Mouse (Mus musculus) erythroid progenitor cell, adult 5-6 weeks (primary cell): ENCODE measurements around the gene Ppp1r9b. TPM values are rescaled to one million over a fixed set of nuclear protein-coding genes. Genes with fewer than 3 reads are reported as not detected.
A peak's percentile ranks its signal among the peaks of the same experiment; 100 is the strongest.

Experiments
- ATAC-seq: replicated peaks from 2 replicates; pipeline ENCODE4 v1.8.0; 2016; ENCODE audit warnings: moderate number of reproducible peaks, mild to moderate bottlenecking, moderate TSS enrichment, inconsistent platforms; ENCODE audit not compliant: poor library complexity, low FRiP score, severe bottlenecking
- total RNA-seq, 2 experiments: library from RNA; stranded (forward) in 1 of 2; stranded (reverse) in 1 of 2; fragments of 150-400 nt in 1 of 2; fragments of 186-747, 209-891 nt in 1 of 2; gene quantifications; 2 replicates each; pipeline versions ENCODE4 v1.2.3 to v1.2.4; 2015 to 2017; ENCODE audit warnings: low replicate concordance in 2 of 2

Gene Ppp1r9b
- total RNA-seq, 2 experiments from 2014 or later: 59.5 to 125 TPM

DNA sequence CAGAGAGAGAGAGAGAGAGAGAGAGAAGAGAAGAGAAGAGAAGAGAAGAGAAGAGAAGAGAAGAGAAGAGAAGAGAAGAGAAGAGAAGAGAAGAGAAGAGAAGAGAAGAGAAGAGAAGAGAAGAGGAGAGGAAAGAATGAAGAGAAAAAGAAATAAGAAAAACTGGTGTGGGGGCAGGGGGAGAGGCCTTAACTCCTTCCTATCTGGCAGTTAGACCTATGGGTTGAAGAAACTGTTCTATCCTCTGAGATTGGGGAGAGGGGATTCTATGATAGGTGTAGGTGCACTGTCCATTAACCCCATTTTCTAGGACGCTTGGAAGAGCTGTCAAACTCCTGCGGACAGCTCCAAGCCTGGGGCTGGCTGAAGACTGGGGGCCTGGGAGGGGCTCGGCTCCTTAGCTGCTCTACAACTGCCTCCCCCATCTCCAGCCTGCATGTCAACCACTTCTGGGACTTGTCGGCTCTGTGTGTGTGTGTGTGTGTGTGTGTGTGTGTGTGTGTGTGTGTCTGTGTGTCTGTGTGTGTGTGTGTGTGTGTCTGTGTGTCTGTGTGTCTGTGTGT, 20.1 kb downstream of the Ppp1r9b start:
- ATAC-seq: peak; percentile 25; the same call in 1 of the 2 replicates

DNA sequence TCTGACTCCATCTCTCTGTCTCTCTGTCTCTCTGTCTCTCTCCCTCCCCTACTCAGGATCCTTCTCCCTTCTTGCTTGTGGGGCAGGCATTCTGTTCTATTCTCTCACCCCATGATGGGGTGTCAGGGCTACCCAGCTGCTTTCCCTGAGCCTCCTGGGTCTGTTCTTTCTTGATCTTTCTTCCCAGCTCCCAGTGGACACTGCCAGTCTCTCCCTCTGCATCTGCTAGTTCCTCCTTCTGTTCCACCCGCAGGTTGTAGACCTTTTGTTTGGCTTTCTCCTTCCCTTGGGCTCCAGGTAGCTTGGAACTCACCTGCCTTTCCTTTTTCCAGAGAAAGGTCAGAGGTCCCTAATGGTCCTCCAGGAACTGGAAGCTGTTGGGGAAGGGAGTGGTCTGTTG, 20.6 kb downstream of the Ppp1r9b start:
- ATAC-seq: 0 out of 2 replicates have a peak, but pooled peaks have one; percentile 1

DNA sequence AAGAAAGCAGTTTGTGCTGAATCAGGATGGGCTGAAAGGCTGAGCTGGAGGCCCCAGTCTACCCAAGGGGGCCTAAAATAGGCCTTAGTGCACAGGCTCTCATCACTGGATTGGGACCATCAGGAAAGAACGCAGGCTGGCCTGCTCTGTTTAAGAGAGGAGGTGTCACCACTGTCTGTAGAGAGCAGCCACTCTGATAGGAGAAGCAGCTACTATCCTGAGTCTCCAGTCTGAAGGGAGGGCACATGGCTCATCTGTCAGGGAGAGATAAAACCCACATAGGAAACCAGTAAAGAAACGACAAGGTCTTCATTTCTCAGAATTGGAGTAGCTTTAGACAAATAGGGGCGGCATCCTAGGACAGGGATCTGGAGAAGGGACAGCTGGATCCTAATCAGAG, 21.2 kb downstream of the Ppp1r9b start:
- peak; percentile 80 for ATAC-seq

DNA sequence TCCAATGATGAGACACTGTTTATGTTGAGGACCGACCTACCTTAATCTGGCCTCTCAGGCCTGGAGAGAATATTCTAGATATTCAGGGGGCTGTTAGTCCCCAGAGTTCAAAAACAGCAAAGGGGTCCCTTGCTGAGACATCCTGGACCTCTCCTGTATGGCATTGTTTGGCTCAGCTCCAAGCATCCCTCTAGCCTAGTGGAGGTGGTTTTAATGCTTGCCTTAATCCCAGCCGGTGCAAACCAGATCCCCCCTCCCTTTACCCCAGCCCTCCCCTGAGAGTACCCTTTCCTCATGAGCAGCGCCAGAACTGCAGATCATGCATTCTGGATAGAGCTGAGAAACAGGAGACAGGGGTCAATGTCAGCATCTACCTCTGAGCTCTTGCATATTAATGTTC, 21.7 kb downstream of the Ppp1r9b start:
- ATAC-seq: no peak

DNA sequence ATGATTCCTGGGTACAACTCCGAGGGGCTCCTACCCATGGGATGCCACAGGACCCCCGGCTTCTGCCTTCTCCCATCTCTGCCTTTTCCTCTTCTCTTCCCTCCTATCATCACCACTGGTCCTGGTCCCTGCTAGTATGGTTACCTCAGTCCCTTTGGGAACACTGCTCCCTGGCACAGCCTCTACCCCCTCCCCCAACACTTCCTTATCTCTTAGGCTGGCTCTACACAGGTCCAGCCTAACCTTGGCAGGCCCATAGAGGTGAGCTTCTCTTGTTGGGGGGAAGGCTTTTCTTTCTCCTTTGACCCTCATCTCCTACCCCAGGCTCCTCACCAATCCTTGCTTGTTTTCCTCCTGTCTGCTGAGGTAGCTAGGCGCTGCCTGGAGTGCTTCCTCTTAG, 24.6 kb downstream of the Ppp1r9b start:
- no peak for ATAC-seq

DNA sequence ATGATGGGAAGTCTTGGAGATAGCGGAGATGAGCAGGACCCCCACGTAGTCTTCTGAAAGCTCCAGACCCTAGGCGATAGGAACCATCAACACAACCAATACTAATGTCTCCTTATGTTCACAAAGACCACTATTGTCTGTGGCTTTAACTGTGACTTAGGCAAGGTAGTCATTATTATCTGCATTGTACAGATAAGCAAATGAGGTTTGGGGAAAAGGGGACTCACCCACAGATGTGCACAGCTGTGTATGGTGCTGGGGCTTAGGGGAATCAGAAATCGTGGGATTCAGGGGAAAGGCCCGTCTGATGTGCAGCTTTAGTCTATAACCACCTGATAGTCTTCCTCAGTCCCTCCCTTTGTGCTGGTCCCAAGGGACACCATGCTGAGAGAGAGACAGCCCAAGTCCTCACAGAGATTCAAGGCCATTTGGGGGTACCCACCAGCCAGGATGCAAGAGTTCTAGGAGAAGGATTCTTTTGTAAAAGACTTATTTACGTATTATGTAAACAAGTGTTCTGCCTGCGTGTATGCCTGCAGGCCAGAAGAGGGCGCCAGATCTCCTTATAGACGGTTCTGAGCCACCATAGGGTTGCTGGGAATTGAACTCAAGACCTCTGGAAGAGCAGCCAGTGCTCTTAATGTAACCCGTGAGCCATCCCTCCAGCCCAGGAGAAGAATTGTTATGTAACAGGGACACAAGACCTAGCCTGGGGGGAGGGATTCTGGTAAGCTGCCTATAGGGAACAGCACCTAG, 31.6 kb downstream of the Ppp1r9b start:
- no peak for ATAC-seq

DNA sequence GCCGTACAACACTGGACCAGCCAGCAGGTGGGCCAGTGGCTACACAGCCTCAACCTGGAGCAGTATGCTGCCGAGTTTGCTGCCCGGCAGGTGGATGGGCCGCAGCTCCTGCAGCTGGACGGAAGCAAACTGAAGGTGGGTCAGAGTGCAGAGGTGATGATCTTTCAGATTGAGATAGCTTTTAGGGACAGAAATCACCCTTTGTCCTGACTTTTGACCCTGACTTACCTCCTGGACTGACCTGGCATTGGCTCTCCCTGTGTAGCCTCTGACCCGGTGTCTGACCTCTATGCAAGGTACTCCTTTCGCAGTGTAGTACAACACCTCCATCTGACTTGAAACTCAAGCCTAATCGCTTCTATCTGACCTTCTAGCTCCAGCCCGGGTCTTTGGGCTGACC, 32.6 kb downstream of the Ppp1r9b start:
- no peak for ATAC-seq

DNA sequence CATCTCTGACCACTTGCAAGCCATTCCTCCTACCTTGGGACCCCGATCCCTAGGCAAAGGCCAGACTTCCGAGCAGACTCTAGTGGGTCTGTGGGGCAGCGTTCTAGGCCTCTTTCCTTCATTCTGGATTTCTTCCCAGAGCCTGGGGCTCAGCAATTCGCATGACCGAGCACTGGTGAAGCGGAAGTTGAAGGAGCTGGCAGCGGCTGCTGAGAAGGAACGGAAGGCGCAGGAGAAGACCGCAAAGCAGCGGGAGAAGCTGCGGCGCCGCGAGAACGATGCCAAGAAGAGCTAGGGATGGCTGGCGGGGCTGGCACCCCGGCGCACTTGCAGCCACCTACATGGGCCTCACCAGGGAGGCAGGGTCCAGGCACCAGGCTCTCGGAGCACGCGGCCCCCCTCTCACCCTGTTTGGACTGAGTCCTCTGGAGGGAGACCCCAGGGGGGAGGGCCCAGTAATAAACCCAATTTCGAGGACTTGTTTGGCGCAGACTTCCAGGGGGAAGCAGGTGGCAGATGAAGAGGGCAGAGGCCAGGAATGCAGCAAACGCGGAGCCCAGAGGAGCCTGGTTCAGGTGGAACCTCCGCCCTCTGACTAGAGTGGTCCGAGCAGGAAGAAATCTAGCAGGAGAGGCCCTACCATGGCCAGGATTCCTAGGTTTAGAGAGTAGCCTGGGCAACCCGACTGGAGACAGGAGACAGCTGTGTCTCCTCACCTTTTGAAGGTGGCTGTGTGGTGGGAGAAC, 33.8 kb downstream of the Ppp1r9b start:
- ATAC-seq: no peak

DNA sequence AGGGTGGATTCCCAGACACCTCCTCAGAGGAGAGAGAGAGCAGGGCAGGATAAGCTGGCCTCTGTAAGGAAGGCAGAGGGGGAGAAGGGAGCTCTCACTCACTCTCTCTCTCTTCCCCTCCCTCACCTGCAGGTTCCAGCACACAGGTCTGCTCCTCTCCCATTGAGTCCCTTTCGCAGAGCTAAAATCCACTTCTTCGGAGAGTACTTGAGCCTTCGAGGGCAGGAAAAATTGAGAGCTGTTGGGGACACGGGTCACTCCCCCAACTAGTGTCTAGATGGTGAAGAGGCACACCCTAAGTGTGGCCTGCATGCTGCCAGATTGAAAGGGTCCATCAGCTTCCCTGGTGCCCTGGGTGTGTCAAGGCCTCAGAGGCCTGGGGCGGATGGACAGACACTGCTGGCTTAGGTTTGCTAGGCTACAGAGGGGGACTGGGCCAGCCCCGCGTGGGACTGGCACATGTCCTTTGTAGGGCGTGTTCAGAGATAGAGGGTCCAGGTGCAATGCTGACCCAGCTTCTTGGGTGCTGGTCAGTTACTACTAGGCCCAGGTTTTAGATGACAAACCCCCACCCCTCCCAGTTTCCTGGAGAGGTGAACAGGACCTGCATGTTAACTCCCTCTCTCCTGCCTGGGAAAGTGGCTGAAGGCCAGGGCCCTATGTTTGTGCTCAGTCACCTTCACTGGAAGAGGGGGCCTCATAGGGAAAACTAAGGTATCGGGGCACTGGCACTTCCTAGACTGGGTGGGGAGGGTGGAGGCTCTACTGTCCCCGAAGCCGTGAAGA, 34.6 kb downstream of the Ppp1r9b start:
- ATAC-seq: no peak

DNA sequence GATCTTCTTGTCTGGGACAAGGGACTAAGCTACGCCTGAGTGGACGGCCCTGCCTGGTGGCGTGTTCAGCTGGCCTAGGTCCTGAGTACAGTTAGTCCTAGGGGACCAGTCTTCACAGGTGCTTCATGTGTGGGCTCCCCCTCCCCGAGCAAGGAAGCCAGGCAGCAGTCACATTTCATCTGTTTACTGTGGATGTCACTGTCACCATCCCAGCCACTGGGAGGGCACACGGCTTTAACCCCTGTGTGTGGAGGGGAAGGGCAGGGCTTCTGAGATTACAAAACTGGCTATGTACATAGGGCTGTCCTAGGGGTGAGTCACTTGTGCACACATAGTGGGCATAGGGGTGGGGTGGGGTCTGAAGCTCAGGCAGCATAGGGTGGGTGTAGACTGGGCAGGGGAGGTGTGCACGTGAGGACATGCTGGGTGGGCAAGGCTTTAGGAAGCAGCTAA, 35.3 kb downstream of the Ppp1r9b start:
- no peak for ATAC-seq

DNA sequence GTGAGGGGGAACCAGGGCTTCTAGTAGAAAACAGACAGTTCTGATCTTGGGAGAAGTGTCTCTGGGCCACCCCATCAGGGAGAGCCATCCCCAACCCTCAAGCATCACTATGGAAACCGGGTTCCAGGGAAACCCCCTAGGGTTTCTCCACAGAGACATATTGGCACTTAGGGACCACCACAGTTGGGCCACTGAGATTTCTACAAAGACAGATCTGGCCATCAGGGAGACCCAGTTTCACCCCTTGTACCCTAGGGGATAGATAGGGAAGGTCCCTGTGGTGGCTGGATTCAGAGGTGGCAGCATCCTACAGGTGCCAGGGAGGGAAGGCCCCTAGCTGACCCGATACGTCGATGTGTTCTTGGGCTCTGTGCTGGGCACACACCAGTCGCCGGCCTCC, 36.0 kb downstream of the Ppp1r9b start:
- no peak for ATAC-seq

DNA sequence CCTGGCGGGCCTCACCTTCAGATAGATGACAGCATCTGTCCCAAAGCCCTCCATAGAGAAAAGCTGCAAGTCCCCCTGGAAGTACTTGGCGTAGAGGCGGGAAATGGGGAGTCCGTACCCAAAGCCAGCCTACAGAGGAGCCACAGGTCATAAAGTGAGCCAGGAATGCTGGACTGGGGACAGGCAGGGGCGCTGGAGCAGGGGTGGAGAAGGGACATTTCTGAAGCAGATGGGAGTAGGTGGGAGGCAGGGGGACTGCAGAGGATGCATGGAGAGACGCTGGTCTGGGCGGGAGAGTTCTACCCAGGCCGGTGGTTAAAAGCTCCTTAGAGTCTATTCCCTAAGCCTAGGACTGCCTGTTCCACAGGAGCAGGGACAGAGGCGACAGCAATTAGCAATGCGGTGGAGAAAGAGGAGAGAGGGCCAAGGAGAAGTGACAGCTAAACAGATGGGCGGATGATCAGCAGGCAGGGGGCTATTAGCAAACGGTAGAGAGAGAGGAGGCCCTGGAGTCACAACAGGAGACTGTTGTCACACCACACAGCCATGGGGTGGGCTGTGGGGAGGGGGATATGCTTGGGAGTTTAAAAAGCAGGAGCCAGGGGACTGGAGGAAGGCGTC, 37.1 kb downstream of the Ppp1r9b start:
- ATAC-seq: no peak

DNA sequence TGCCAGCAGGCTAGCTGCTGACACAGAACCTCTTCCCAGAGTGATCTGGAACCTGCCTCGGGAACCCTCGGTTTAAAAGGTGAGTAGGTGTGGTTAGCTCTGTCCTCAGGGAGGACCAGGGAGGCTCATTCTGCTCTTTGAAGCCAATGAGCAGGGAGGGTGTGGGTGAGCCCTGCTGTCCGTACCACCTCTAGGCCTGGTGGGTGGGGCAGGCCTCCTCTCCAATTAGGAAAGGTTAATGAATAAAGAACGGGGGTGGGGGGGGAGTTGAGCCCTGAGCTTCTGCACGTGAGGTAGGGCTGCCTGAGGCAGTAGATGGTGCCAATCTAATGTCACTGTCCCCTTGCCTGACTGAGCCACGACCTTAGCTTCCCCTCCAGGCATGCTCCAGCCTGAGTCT, 42.1 kb downstream of the Ppp1r9b start:
- ATAC-seq: no peak

DNA sequence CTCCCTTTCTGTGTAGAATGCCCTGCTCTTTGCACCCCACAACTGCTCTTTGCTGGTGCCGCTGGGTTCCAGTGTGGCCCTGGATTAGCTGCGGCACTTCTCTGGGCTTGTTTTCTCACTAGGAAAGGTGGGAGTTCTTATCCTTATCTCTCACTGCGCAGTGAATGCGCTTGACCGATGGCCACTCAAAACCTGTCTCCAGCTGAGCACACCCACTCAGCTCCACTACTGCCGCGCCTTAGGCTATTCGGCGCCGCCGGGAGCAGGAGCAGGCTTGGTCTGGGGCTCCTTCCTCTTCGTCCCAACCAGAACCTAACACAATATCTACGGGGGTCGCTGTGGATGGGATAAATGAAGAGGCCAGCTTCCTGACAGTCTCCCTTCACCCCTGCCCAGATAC, 42.8 kb downstream of the Ppp1r9b start:
- no peak for ATAC-seq

DNA sequence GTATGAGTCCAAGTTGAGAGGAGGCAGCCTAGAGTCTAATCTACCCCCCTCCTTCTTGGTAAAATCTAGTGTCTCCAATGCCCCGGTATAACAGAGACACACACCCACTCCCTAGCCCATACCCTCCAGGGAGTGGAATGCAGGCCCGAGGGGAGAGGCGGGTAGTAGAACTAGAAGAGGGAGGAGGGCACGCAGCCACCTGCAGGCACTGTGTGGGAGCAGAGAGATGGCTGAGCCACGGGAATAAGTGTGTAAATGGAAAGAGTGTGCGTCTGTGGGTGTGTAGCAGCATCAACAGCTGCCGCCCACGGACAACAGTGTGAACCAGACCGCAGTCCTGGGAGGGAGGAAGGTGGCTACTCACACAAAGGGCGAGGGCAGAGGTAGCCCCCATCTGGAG, 44.1 kb downstream of the Ppp1r9b start:
- no peak for ATAC-seq

DNA sequence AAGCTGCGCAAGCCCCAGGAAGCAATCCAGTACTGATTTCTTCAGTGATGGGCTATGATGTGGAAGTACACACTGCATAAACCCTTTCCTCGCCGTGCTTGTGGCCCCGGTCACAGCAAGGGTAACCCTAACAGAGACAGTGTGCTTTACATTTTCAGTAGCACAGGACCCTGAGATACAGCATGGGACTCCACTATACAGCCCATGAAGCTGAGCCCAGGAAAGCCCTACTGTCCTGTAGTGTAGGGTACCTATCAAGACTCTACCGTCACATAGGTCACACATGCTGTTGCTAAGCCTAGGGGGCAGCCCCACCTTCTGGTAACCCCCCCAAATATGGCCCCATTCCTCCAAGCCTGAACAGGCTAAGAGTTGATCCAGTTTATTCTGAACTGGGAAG, 45.7 kb downstream of the Ppp1r9b start:
- no peak for ATAC-seq

DNA sequence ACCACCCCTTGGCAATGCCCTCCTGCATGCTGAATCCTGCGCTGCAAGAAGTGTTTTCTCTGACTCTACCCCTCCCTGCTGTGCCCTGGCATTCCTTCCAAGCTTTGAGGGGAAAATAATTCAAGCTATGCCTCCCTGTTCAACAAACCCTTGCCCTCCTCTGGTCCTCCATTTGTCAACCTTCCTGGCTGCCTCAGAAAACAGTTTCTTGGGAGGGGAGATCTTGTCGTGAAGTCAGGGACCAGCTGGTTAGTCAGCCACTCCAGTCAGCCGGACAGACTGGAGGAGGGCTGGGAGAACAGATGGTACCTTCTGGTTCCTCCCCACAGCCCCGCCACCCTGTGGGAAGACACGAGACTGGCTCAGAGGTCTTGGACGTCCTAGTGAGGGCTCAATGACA, 46.5 kb downstream of the Ppp1r9b start:
- ATAC-seq: no peak

DNA sequence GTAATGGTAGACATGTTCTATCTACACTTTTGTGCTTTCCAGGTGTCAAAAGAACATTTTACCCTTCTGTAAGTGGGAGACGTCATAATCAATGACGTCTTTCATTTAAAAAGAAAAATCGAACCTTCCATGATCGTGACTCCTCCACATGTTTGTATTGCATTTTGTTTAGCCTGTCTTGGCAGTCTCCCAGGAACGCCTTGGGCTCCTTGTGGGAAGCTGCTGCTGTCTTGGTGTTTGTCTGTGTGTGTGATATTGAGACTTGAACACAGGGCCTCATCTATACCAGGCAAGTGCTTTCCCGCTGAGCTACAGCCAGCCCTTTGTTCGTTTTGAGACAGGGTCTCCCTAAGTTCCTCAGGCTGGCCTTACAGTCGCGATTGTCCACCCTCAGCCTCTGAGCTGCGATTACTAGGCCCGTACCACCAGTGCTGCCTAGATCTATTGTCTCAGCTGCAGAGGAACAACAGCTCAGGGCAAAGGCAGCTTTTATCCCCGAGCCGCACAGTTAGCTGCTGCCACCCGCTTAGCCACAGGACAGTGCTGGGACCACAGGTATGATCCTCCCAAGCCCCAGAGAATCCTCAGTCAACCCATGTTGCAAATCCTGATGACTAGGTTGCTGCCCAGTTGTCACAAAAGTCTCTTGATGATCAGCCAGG, 47.5 kb downstream of the Ppp1r9b start:
- no peak for ATAC-seq
